Mouse (Mus musculus) kidney, embryonic 16.5 days (tissue): ENCODE results near the gene Myom1. TPM values are rescaled to one million over a fixed set of nuclear protein-coding genes. Genes with fewer than 3 reads are reported as not detected.

Experiments
- ATAC-seq: fragments of 200-750 bp; cut with Nextera tagmentation; 2 replicates; pipeline ENCODE4 v1.8.0; 2017; ENCODE audit warnings: moderate TSS enrichment; ENCODE audit not compliant: low FRiP score, low TSS enrichment
- H3K27ac ChIP-seq: fragments of 300-500 bp; sonication (generic); 2 replicates; pipeline ENCODE4 v1.5.1; 2014; ENCODE audit warnings: low read length
- H3K27me3 ChIP-seq: fragments of 300-500 bp; sonication (generic); 2 replicates; pipeline ENCODE4 v1.6.1; 2014; ENCODE audit warnings: low read length, control low read depth, mixed read lengths; ENCODE audit not compliant: insufficient read depth
- H3K36me3 ChIP-seq: fragments of 300-500 bp; sonication (generic); 2 replicates; pipeline ENCODE4 v1.6.1; 2014; ENCODE audit warnings: low read length, control low read depth, mixed read lengths; ENCODE audit not compliant: insufficient read depth
- H3K4me1 ChIP-seq: fragments of 300-500 bp; sonication (generic); 2 replicates; pipeline ENCODE4 v1.6.1; 2014; ENCODE audit warnings: low read length, control low read depth, mixed read lengths; ENCODE audit not compliant: insufficient read depth
- H3K4me2 ChIP-seq: fragments of 300-500 bp; sonication (generic); replicated peaks from 2 replicates; pipeline ENCODE4 v1.6.1; 2014; ENCODE audit warnings: low read depth, low read length
- H3K4me3 ChIP-seq: fragments of 300-500 bp; sonication (generic); 2 replicates; pipeline ENCODE4 v1.5.1; 2014; ENCODE audit warnings: mild to moderate bottlenecking, low read length
- H3K9ac ChIP-seq: fragments of 300-500 bp; sonication (generic); replicated peaks from 2 replicates; pipeline ENCODE4 v1.6.1; 2014; ENCODE audit warnings: low read length
- H3K9me3 ChIP-seq: fragments of 300-500 bp; sonication (generic); 2 replicates; pipeline ENCODE4 v1.6.1; 2016; ENCODE audit warnings: low read length, control low read depth
- WGBS: fragments of 180-500 bp; shearing (Covaris S2); extraction: QIAGEN DNeasy Blood & Tissue Kit; methylation state at CpG from one replicate; pipeline ENCODE4 v1.1.7; 2014; 5-methylcytosine and 5-hydroxymethylcytosine counted together
- polyA plus RNA-seq: library from polyadenylated mRNA; unstranded; fragments of >200 nt; fragmentation: Nextera tagmentation; extraction: Ambion mirVana; gene quantifications from 2 replicates; pipeline ENCODE4 v1.2.1, GENCODE M21; 2015

Myom1 gene
- polyA plus RNA-seq, 1 experiment from 2014 or later = 4.7 TPM

DNA sequence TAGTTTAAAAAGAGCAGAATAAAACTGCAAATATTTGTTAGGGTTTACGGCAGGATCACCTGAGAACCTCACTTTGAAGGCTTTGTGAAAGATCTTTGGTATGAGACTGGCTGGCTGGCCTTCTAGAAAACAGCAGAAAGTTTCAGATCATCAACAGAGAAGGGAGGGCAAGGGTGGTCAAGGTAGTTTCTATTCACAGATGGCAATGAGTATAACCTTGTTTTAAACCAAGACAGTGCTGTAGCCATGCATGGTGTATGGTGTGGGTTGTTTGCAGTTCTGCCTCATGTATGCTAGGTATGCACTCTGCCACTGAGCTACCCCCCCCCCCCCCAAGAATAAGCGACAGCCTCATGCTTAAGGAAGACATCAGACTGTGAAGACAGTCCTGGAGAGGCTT lies 2.2 kb upstream of the Myom1 start:
- Histone ChIP-seq H3K4me2 (peak overlapping the region; percentile 72), H3K27ac (peak overlapping the region; percentile 30; the same call in 1 of the 2 replicates), H3K27me3 (no peaks in the 10 kb centered on the region), H3K4me3 (peak overlapping the region; percentile 37), H3K9me3 (no peaks in the 10 kb centered on the region), H3K9ac (peak overlapping the region; percentile 58), H3K36me3 (peaks cover 14% of the 10 kb centered on the region), H3K4me1 (peaks cover 43% of the 10 kb centered on the region)
- 59% methylated on average over 2 of the region's 2 CpGs for WGBS
- ATAC-seq = no peak

DNA sequence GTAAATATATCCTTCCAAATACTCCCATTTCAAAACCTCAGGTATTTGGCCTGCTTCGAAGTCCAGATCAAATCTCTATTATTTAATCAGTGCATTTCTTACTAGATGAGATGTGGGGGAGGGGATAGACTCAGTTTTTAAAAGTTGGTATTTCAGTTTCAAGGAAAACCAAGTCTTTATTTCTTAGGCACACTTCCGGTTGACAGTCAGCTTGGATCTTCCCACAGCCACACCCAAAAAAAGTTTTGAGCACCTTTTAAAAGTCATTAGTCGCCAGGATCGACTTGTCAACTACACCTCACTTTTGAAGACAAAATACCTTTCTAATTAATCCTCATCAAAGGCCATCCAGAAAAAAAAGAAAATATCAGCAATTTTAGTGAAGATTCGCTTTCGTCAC lies 1.4 kb upstream of the Myom1 start:
- Histone ChIP-seq H3K4me2 (peak overlapping the region; percentile 72), H3K4me3 (peak overlapping the region; percentile 96), H3K4me1 (peaks cover 43% of the 10 kb centered on the region), H3K27me3 (no peaks in the 10 kb centered on the region), H3K36me3 (peaks cover 6% of the 10 kb centered on the region; the same call in 1 of the 2 replicates), H3K9ac (peak overlapping the region; percentile 90), H3K27ac (peak overlapping the region; percentile 98), H3K9me3 (no peaks in the 10 kb centered on the region)
- WGBS = 8% methylated on average over 6 of the region's 6 CpGs
- no peak for ATAC-seq

DNA sequence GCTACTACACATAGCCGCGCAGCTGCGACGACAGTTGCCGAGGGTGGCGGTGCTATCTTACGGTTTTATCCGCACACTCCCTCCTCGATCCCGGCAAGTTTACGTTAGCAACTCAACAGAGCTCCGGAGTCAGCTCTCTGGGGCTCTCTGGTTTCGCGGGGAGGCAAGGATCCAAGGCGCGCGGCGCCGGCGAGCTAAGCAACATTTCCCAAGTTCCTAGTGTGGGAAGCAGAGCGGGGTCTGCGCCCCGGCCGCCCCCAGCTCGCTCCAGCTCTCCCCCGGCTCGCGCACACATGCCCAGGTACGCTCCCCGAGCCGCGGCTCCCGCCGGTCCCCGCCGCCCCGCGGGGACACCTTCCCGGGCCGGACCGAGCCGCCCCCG lies 743 bp upstream of the Myom1 start:
- peaks cover 43% of the 10 kb centered on the region for H3K4me1 ChIP-seq
- H3K36me3 ChIP-seq = peaks cover under 1% of the 10 kb centered on the region; the same call in 1 of the 2 replicates
- peak overlapping the region; percentile 98 for H3K27ac ChIP-seq
- peak overlapping the region; percentile 90 for H3K9ac ChIP-seq
- WGBS = under 1% methylated on average over 42 of the region's 43 CpGs
- peak overlapping the region; percentile 72 for H3K4me2 ChIP-seq
- peak; percentile 62; the same call in 1 of the 2 replicates for ATAC-seq
- no peaks in the 10 kb centered on the region for H3K9me3 ChIP-seq
- peak overlapping the region; percentile 96 for H3K4me3 ChIP-seq
- H3K27me3 ChIP-seq = no peaks in the 10 kb centered on the region

DNA sequence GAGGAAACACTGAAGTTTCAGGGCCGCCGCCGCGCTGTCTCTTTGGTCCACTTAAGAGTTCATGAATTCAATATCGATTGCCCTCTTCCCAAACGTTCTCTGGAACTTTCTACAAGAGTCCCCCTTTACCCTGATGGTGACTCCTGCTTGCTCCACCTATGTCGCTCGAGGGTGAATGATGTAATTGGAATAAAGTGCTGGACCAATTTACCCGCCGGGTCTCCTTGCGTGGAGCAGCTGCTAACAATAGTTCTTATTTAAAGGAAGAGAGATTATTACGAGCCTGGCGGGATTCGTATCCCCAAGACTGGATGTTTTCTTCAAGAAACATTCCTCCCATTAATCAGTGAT lies 286 bp downstream of the Myom1 start, which contains the start of gene Myl12a:
Myl12a (minus strand) TSS at position 135 of the 351 bp plus-strand sequence.
- WGBS = 4% methylated on average over 14 of the region's 14 CpGs
- peak within 1 kb of the TSS; percentile 96 for H3K4me3 ChIP-seq

DNA sequence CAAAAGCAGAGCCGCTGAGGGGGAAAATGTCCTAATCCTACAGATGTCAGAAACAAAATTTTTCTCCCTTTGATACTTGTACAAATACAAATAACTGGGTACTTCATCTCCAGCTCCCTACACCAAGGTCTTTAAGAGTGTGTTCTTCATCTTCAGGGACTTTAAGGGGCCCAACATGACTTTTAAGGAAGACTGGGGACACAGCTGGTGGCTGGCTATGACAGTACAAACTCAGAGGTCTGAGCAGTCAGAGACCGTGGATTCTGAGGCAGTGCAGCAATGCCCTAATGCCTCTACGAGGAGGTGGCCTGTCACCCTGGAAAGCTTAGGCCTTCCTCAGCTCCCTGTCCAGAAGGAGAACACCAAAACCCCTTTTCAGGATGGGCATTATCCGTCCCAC lies 679 bp downstream of the Myom1 start:
- H3K4me3 ChIP-seq = peak overlapping the region; percentile 96
- H3K9ac ChIP-seq = peak overlapping the region; percentile 74
- H3K4me2 ChIP-seq = peak overlapping the region; percentile 72
- ATAC-seq = no peak
- no peaks in the 10 kb centered on the region for H3K36me3 ChIP-seq
- H3K27me3 ChIP-seq = no peaks in the 10 kb centered on the region
- H3K9me3 ChIP-seq = no peaks in the 10 kb centered on the region
- peak overlapping the region; percentile 95 for H3K27ac ChIP-seq
- WGBS = 50% methylated on average over 4 of the region's 4 CpGs
- peaks cover 38% of the 10 kb centered on the region for H3K4me1 ChIP-seq

More for the DNA sequence above, 286 bp downstream of the Myom1 start, which contains the start of gene Myl12a:
- peak; percentile 47 for ATAC-seq
- no peaks in the 10 kb centered on the region for H3K36me3 ChIP-seq
- peak within 1 kb of the TSS; percentile 72 for H3K4me2 ChIP-seq
- H3K4me1 ChIP-seq = peaks cover 42% of the 10 kb centered on the region
- H3K9me3 ChIP-seq = no peaks in the 10 kb centered on the region
- peak within 1 kb of the TSS; percentile 90 for H3K9ac ChIP-seq
- no peaks in the 10 kb centered on the region for H3K27me3 ChIP-seq
- H3K27ac ChIP-seq = peak within 1 kb of the TSS; percentile 98

DNA sequence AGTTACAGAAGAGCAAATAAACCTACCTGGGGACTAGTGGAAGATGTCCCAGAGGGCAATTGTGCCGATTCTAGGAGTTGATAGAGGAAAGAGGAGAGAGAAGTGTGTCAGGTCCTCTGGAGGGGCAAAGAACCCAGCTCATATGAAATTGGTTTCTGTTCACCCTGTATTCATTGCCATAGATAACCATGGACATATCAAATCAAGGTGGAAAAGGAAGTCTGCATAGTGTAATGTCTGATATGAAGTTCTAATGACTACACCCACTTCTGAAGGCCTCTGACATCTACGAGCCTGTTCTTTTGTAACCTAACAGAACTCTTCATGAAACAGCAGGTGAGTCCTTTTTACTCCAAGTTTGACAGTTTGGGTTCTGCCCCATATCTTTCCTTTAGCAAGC lies 1.3 kb downstream of the Myom1 start:
- Histone ChIP-seq H3K4me2 (no peak overlapping the region), H3K27ac (peak overlapping the region; percentile 95), H3K27me3 (no peaks in the 10 kb centered on the region), H3K9me3 (no peaks in the 10 kb centered on the region), H3K9ac (no peak overlapping the region), H3K4me1 (peaks cover 34% of the 10 kb centered on the region), H3K4me3 (no peak overlapping the region), H3K36me3 (no peaks in the 10 kb centered on the region)
- 85% methylated on average over 2 of the region's 2 CpGs for WGBS
- no peak for ATAC-seq

DNA sequence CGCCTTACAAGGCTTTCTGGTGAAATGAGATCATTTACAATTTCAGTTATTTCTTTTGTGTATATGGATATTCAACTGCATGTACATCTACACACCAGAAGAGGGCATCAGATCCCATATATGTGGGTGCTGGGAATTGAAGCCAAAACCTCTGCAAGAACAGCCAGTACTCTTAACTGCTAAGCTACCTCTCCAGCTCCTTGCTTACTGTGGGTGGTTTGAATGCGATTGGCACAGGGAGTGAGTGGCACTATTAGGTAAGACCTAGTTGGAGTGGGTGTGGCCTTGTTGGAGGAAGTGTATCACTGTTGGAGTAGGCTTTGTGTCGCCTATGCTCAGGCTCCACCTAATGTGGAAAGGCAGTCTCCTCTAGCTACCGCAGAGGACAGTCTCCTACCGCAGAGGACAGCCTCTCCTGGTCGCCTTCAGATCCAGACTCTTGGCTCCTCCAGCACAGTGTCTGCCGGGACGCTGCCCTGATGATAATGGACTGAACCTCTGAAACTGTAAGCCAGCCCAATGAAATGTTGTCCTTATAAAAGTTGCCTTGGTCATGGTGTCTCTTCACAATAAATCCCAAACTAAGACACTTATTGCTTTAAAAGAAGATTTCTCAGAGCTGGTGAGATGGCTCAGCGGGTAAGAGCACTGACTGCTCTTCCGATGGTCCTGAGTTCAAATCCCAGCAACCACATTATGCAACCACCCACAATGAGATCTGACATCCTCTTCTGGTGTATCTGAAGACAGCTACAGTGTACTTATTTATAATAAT lies 1.9 kb downstream of the Myom1 start:
- Histone ChIP-seq H3K9ac (no peak overlapping the region), H3K4me1 (peaks cover 30% of the 10 kb centered on the region), H3K4me3 (no peak overlapping the region), H3K27me3 (no peaks in the 10 kb centered on the region), H3K9me3 (no peaks in the 10 kb centered on the region), H3K4me2 (no peak overlapping the region), H3K36me3 (no peaks in the 10 kb centered on the region), H3K27ac (no peak overlapping the region)
- ATAC-seq = no peak
- WGBS = 94% methylated on average over 10 of the region's 10 CpGs

DNA sequence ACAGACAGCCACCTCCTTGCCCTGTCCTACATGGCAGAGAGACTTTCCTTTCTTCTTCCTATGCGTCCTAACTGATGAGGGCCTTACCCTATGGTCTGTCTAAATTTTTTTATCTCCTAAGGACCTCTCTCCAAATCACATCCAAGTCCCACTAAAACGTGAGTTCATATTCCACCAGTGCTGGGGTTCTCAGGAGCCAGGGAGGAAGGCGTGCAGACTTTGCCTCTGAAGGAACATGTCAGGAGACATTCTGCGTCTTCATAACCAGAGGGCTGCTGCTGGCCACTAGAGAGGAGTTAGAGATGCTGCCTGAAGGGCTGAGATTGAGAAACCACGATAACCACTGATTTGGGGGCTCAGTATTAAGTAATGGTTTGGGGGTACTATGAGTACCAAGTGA lies 4.5 kb downstream of the Myom1 start:
- Histone ChIP-seq H3K4me3 (no peak overlapping the region), H3K9ac (no peak overlapping the region), H3K36me3 (no peaks in the 10 kb centered on the region), H3K9me3 (no peaks in the 10 kb centered on the region), H3K4me2 (no peak overlapping the region), H3K27ac (no peak overlapping the region), H3K27me3 (no peaks in the 10 kb centered on the region), H3K4me1 (peaks cover 16% of the 10 kb centered on the region)
- no peak for ATAC-seq
- 83% methylated on average over 5 of the region's 5 CpGs for WGBS

DNA sequence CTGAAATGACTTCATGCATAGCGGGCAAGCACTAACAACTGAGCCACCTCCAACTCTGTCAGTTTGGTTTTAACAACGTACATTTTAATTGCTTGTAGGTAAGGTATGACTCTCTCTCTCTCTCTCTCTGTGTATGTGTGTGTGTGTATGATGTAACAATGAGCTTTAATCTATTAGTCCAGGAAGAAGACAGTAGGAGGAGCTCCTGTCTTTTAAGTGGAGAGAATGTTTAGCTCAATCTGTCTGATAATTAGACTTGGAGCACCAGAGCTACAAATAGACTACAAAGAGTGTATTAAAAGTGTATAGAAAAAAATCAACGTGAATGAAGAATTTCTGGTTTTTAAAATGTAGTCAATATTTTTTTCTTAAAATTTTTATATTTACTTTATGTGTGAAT lies 6.2 kb downstream of the Myom1 start:
- H3K4me1 ChIP-seq = peaks cover 5% of the 10 kb centered on the region
- no peaks in the 10 kb centered on the region for H3K27me3 ChIP-seq
- no peak for ATAC-seq
- no peaks in the 10 kb centered on the region for H3K36me3 ChIP-seq
- no peak overlapping the region for H3K9ac ChIP-seq
- H3K4me3 ChIP-seq = no peak overlapping the region
- 73% methylated on average over 3 of the region's 3 CpGs for WGBS
- no peaks in the 10 kb centered on the region for H3K9me3 ChIP-seq
- no peak overlapping the region for H3K4me2 ChIP-seq
- no peak overlapping the region for H3K27ac ChIP-seq

DNA sequence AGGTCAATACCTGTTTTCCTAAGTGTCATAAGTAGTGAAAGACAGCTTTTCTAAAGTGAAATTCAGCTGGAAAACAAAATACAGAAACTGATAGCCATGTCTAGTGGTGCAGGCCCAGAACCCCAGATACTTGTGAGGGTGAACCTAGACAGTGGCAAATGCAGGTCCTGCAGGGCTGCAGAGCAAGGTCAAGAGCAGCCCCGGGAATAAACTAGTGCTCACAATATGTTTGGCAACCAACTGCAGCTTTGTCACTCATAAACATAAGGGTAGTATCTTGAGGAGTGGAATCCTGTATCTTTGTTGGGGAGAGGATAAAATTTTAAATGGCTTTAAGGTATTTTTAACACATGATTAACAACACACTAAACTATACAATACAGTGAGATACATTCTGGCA lies 7.3 kb downstream of the Myom1 start:
- Histone ChIP-seq H3K4me1 (peaks cover 6% of the 10 kb centered on the region), H3K9me3 (no peaks in the 10 kb centered on the region), H3K27ac (no peak overlapping the region), H3K4me2 (no peak overlapping the region), H3K36me3 (no peaks in the 10 kb centered on the region), H3K27me3 (no peaks in the 10 kb centered on the region), H3K9ac (no peak overlapping the region), H3K4me3 (no peak overlapping the region)
- no peak for ATAC-seq
- WGBS = 50% methylated on average over 1 of the region's 1 CpGs
